9 mouse cellular contexts compared by ENCODE assay signal in the genomic region with DNA sequence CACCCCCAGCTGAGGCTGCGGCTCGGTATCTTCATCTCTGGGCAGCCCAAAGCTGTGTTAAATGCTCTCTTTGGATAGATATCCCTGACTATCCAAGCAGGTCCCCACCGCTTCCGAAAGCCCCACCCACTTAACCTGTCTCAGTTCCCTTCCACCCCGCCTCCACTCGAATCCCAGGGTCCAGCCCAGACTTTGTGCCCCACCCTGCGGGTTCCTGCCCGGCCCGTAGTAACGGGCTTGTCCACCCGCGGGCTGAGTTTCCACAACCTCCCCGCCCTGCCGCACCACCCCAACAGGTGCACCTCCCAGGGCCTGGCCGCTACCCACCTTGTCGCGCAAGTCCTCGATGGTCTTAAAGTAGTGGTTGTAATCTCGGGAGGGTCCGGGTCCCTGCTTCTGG. TPM values are rescaled to one million over a fixed set of nuclear protein-coding genes. Genes with fewer than 3 reads are reported as not detected.
A peak's percentile ranks its signal among the peaks of the same experiment; 100 is the strongest.
DNase-seq lines count a peak whose midpoint lies in the region; ATAC-seq and TF ChIP-seq lines count a peak whose summit lies in the region.
"Had no signal": no experiment of that assay in that cellular context is flagged by ENCODE, and none has a peak within 500 bp of the region (broad histone marks: within the 10 kb centered on the region; RNA-seq: fewer than 3 reads in every experiment).

No protein-coding gene starts in this region.

- no peak for DNase-seq in embryonic facial prominence, embryonic 11.5 days (ENCODE audit: low spot score)
- DNase-seq in kidney, postnatal 25 days: peak; percentile 21 to 54
- DNase-seq in midbrain, embryonic 10.5 days (ENCODE audit: low spot score): peak; percentile 17
- DNase-seq in retina, embryonic 14.5 days (ENCODE audit: low spot score): no peak
- DNase-seq in left cerebral cortex, adult 2 months (ENCODE audit: extremely low spot score in 1 of 2, low spot score in 2 of 2): no peak
- no peak for DNase-seq in left cerebral cortex, adult 18-20 months (ENCODE audit: low spot score in 2 of 2)

- no peaks in the 10 kb centered on the region for H3K9me3 ChIP-seq in embryonic facial prominence, embryonic 11.5 days (replicated peaks; ENCODE audit: control insufficient read depth, low read length)
- H3K9me3 ChIP-seq in forebrain, embryonic 15.5 days: no peaks in the 10 kb centered on the region
- no peaks in the 10 kb centered on the region for H3K9me3 ChIP-seq in midbrain, embryonic 10.5 days (replicated peaks)

- H3K9ac ChIP-seq in embryonic facial prominence, embryonic 11.5 days (replicated peaks; ENCODE audit: low read length): no peak overlapping the region
- no peak overlapping the region for H3K9ac ChIP-seq in forebrain, embryonic 15.5 days (replicated peaks)

- H3K27me3 ChIP-seq in embryonic facial prominence, embryonic 11.5 days (ENCODE audit: control insufficient read depth, insufficient read depth, low read length): peaks cover 10% of the 10 kb centered on the region
- peaks cover 29% of the 10 kb centered on the region for H3K27me3 ChIP-seq in forebrain, embryonic 15.5 days
- peaks cover 48% of the 10 kb centered on the region for H3K27me3 ChIP-seq in midbrain, embryonic 10.5 days (ENCODE audit: low read depth, poor library complexity, severe bottlenecking)

- intact Hi-C loops in left cerebral cortex, adult 2 months (cut with DNase I): no loop called here

- ATAC-seq in embryonic facial prominence, embryonic 11.5 days (replicated peaks; ENCODE audit: insufficient number of reproducible peaks, low FRiP score, low TSS enrichment, low read depth): no peak
- no peak for ATAC-seq in forebrain, embryonic 15.5 days (replicated peaks)
- ATAC-seq in megakaryocyte-erythroid progenitor cell, adult 5-6 weeks (replicated peaks; ENCODE audit: low FRiP score, low TSS enrichment, poor library complexity, severe bottlenecking): no peak

- peak overlapping the region; percentile 21 for H3K4me3 ChIP-seq in embryonic facial prominence, embryonic 11.5 days (ENCODE audit: low read depth, low read length)
- H3K4me3 ChIP-seq in forebrain, embryonic 15.5 days: 0 out of 2 replicates have a peak overlapping the region, but pooled peaks have one; percentile 7
- peak overlapping the region; percentile 50 for H3K4me3 ChIP-seq in midbrain, embryonic 10.5 days
- H3K4me3 ChIP-seq in left cerebral cortex, adult 2 months: no peak overlapping the region

- H3K4me2 ChIP-seq in embryonic facial prominence, embryonic 11.5 days (ENCODE audit: low read depth, low read length): peak overlapping the region; percentile 37
- H3K4me2 ChIP-seq in forebrain, embryonic 15.5 days (replicated peaks): peak overlapping the region; percentile 26

- H3K4me1 ChIP-seq in embryonic facial prominence, embryonic 11.5 days (ENCODE audit: control insufficient read depth, insufficient read depth, low read length): no peaks in the 10 kb centered on the region; the same call in 1 of the 2 replicates
- 0 out of 2 replicates have a peak, but pooled peaks cover 6% of the 10 kb centered on the region for H3K4me1 ChIP-seq in forebrain, embryonic 15.5 days
- peaks cover 25% of the 10 kb centered on the region for H3K4me1 ChIP-seq in midbrain, embryonic 10.5 days

- TF ChIP-seq CTCF in left cerebral cortex, adult 2 months (IDR thresholded peaks at IDR 0.05): no peak

- no peaks in the 10 kb centered on the region for H3K36me3 ChIP-seq in embryonic facial prominence, embryonic 11.5 days (replicated peaks; ENCODE audit: control insufficient read depth, insufficient read depth, low read depth, low read length)
- no peaks in the 10 kb centered on the region for H3K36me3 ChIP-seq in forebrain, embryonic 15.5 days
- H3K36me3 ChIP-seq in midbrain, embryonic 10.5 days: no peaks in the 10 kb centered on the region

- WGBS in embryonic facial prominence, embryonic 11.5 days: under 1% methylated on average over 20 of the region's 20 CpGs
- under 1% methylated on average over 20 of the region's 20 CpGs for WGBS in forebrain, embryonic 15.5 days
- 2% methylated on average over 20 of the region's 20 CpGs for WGBS in midbrain, embryonic 10.5 days

- H3K27ac ChIP-seq in embryonic facial prominence, embryonic 11.5 days (replicated peaks; ENCODE audit: low read depth, low read length): no peak overlapping the region
- no peak overlapping the region for H3K27ac ChIP-seq in forebrain, embryonic 15.5 days (replicated peaks)
- no peak overlapping the region for H3K27ac ChIP-seq in midbrain, embryonic 10.5 days (replicated peaks)
- H3K27ac ChIP-seq in left cerebral cortex, adult 2 months: no peak overlapping the region

RNA-seq across cellular contexts. Expression of a gene that starts 3.4 kb away (rescaled TPM):
- polyA plus RNA-seq in embryonic facial prominence, embryonic 11.5 days (2014; fragmentation: Nextera tagmentation; extraction: Ambion mirVana): 8.0 and 10.5 TPM in 2 replicates
- polyA plus RNA-seq in forebrain, embryonic 15.5 days (2015; fragmentation: Nextera tagmentation; extraction: Ambion mirVana): 0.32 and 3.8 TPM in 2 replicates
- 5.9 and 6.3 TPM in 2 replicates for polyA plus RNA-seq in midbrain, embryonic 10.5 days (2016; fragmentation: Nextera tagmentation; extraction: Ambion mirVana)
- not detected in 2 replicates for total RNA-seq in megakaryocyte-erythroid progenitor cell, adult 5-6 weeks (2014; fragmentation: Nextera tagmentation)
- total RNA-seq in megakaryocyte-erythroid progenitor cell, adult 5-6 weeks (2017): not detected in 2 replicates
- not detected for total RNA-seq in left cerebral cortex, adult 2 months (2021)
- total RNA-seq in left cerebral cortex, adult 18-20 months (2021): not detected
- total RNA-seq: hematopoietic stem cell, adult 5-6 weeks had no signal

RNA-seq across cellular contexts. Expression of a gene that starts 9.4 kb away (rescaled TPM):
- 8.2 and 8.6 TPM in 2 replicates for polyA plus RNA-seq in embryonic facial prominence, embryonic 11.5 days (2014; fragmentation: Nextera tagmentation; extraction: Ambion mirVana)
- polyA plus RNA-seq in forebrain, embryonic 15.5 days (2015; fragmentation: Nextera tagmentation; extraction: Ambion mirVana): 0.60 TPM in 1 of 2 replicates, not detected in the other
- 0.74 and 1.8 TPM in 2 replicates for polyA plus RNA-seq in midbrain, embryonic 10.5 days (2016; fragmentation: Nextera tagmentation; extraction: Ambion mirVana)
- not detected in 2 replicates for total RNA-seq in megakaryocyte-erythroid progenitor cell, adult 5-6 weeks (2014; fragmentation: Nextera tagmentation)
- total RNA-seq in megakaryocyte-erythroid progenitor cell, adult 5-6 weeks (2017): not detected in 2 replicates
- total RNA-seq in left cerebral cortex, adult 2 months (2021): not detected
- total RNA-seq in left cerebral cortex, adult 18-20 months (2021): not detected
- total RNA-seq: hematopoietic stem cell, adult 5-6 weeks had no signal

RNA-seq across cellular contexts. Expression of a gene that starts 23.7 kb away (rescaled TPM):
- not detected in 2 replicates for polyA plus RNA-seq in embryonic facial prominence, embryonic 11.5 days (2014; fragmentation: Nextera tagmentation; extraction: Ambion mirVana)
- not detected in 2 replicates for polyA plus RNA-seq in forebrain, embryonic 15.5 days (2015; fragmentation: Nextera tagmentation; extraction: Ambion mirVana)
- not detected in 2 replicates for polyA plus RNA-seq in midbrain, embryonic 10.5 days (2016; fragmentation: Nextera tagmentation; extraction: Ambion mirVana)
- total RNA-seq in megakaryocyte-erythroid progenitor cell, adult 5-6 weeks (2014; fragmentation: Nextera tagmentation): not detected in 2 replicates
- not detected in 2 replicates for total RNA-seq in megakaryocyte-erythroid progenitor cell, adult 5-6 weeks (2017)
- not detected for total RNA-seq in left cerebral cortex, adult 2 months (2021)
- total RNA-seq in left cerebral cortex, adult 18-20 months (2021): not detected
- total RNA-seq: hematopoietic stem cell, adult 5-6 weeks had no signal

RNA-seq across cellular contexts. Expression of a gene that starts 39.7 kb away (rescaled TPM):
- polyA plus RNA-seq in embryonic facial prominence, embryonic 11.5 days (2014; fragmentation: Nextera tagmentation; extraction: Ambion mirVana): 0.13 TPM in 1 of 2 replicates, not detected in the other
- polyA plus RNA-seq in forebrain, embryonic 15.5 days (2015; fragmentation: Nextera tagmentation; extraction: Ambion mirVana): not detected in 2 replicates
- polyA plus RNA-seq in midbrain, embryonic 10.5 days (2016; fragmentation: Nextera tagmentation; extraction: Ambion mirVana): not detected in 2 replicates
- not detected in 2 replicates for total RNA-seq in megakaryocyte-erythroid progenitor cell, adult 5-6 weeks (2014; fragmentation: Nextera tagmentation)
- not detected in 2 replicates for total RNA-seq in megakaryocyte-erythroid progenitor cell, adult 5-6 weeks (2017)
- total RNA-seq in left cerebral cortex, adult 2 months (2021): not detected
- total RNA-seq in left cerebral cortex, adult 18-20 months (2021): not detected
- total RNA-seq: hematopoietic stem cell, adult 5-6 weeks had no signal

RNA-seq across cellular contexts. Expression of a gene that starts 47.9 kb away (rescaled TPM):
- polyA plus RNA-seq in embryonic facial prominence, embryonic 11.5 days (2014; fragmentation: Nextera tagmentation; extraction: Ambion mirVana): not detected in 2 replicates
- polyA plus RNA-seq in forebrain, embryonic 15.5 days (2015; fragmentation: Nextera tagmentation; extraction: Ambion mirVana): not detected in 2 replicates
- polyA plus RNA-seq in midbrain, embryonic 10.5 days (2016; fragmentation: Nextera tagmentation; extraction: Ambion mirVana): not detected in 2 replicates
- total RNA-seq in megakaryocyte-erythroid progenitor cell, adult 5-6 weeks (2014; fragmentation: Nextera tagmentation): not detected in 2 replicates
- total RNA-seq in megakaryocyte-erythroid progenitor cell, adult 5-6 weeks (2017): not detected in 2 replicates
- total RNA-seq in left cerebral cortex, adult 2 months (2021): 1 to 10 TPM; 3.2 to 3.4 TPM
- total RNA-seq in left cerebral cortex, adult 18-20 months (2021): 1 to 10 TPM; 3.8 to 4.9 TPM
- total RNA-seq: hematopoietic stem cell, adult 5-6 weeks had no signal

Comparison
In these comparisons a context has a peak if more than half of its experiments do, and no peak if none do; other contexts are left out.
1. DNase-seq: peak in kidney, postnatal 25 days (2 of 2) and midbrain, embryonic 10.5 days (single experiment); none in embryonic facial prominence, embryonic 11.5 days (single experiment), retina, embryonic 14.5 days (single experiment), left cerebral cortex, adult 2 months (0 of 2) and left cerebral cortex, adult 18-20 months (0 of 2).